Mouse (Mus musculus) urinary bladder, adult 2 months (tissue): Measurements from ENCODE around the gene Fitm2. TPM values are rescaled to one million over a fixed set of nuclear protein-coding genes. Genes with fewer than 3 reads are reported as not detected.
"Not testable (repeated sequence)": the region's sequence is repeated elsewhere in the genome, so short reads cannot be mapped to it uniquely, and the experiment has no call there.

Source experiments
- DNase-seq: peaks from one replicate; pipeline ENCODE4 v3.0.0; 2022; ENCODE audit warnings: low spot score
- polyA plus RNA-seq: library from polyadenylated mRNA; depleted of rRNA; stranded (reverse); fragments of >200 nt; gene quantifications from 2 replicates; pipeline ENCODE4 v1.2.3, GENCODE M21; 2012

Gene Fitm2
- polyA plus RNA-seq, 1 experiment = 4.7 TPM

DNA sequence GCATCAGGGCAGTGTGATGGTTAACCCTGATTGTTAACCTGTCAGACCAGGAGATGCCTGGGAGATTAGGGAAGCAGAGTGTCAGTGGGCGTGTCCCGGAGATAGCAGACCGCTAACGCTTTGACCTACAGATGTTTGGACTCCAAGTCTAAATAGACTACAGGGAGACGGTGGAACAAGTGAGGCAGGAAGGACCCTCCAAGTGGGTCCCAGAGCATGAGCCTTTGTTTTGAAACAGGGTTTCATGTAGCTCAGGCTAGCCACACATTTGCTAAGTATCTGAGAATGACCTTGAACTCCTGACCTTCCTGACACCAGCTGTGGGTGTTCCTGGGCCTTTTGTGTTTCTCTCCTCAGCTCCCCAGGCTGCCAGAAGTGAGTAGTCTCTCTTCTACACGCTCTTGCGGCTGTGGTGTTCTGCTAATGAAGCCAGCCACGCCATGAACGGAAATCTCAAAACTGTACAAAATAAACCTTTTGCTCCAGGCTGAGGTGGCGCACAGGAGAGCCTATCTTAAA lies 9.1 kb downstream of the Fitm2 start:
- DNase-seq = no peak

- no peak for DNase-seq
These were observed 9.6 kb downstream of the Fitm2 start for GRCm38 (mm10) chr2:163462801-163463200.

GRCm38 (mm10) chr2:163462386-163462785 lies 10.0 kb downstream of the Fitm2 start:
- no peak for DNase-seq

DNA sequence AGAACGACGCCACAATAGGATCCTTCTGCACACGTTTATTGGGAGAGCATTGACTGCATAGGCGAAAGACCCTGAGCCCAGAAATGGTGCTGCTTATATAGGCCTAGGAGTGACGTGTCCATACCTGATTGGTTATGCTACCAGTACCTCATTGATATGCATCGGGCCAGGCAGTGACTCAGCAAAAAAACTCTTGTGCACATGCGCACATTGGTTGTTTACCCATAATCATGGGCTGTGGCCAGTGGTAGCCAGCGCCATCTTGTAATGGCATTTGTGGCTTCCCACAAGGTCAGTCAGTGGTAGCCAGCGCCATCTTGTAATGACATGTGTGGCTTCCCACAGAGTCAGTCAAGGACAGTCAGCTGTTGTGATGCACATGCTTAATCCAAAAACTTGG lies 11.1 kb downstream of the Fitm2 start:
- DNase-seq = not testable (repeated sequence)

DNA sequence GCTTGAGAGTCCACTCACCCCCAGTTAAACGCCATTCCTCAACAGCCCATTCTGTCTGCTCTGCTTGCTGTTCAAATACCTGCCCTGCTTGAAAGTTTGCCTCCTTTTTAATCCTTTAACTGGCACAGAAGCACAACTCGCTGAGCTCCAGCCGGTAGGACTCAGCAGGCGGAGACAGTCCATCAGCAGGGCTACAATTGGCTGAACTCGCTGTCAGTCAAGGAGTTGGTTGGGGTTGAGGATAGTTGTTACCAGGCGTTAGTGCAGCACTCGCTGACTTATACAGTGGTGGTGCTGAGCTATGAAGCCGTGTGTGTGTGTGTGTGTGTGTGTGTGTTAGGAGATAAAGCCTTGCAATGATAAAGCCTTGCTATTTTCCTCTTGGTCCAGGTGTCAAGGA lies 11.8 kb downstream of the Fitm2 start:
- DNase-seq = no peak

GRCm38 (mm10) chr2:163459380-163459779 lies 13.0 kb downstream of the Fitm2 start:
- no peak for DNase-seq

DNA sequence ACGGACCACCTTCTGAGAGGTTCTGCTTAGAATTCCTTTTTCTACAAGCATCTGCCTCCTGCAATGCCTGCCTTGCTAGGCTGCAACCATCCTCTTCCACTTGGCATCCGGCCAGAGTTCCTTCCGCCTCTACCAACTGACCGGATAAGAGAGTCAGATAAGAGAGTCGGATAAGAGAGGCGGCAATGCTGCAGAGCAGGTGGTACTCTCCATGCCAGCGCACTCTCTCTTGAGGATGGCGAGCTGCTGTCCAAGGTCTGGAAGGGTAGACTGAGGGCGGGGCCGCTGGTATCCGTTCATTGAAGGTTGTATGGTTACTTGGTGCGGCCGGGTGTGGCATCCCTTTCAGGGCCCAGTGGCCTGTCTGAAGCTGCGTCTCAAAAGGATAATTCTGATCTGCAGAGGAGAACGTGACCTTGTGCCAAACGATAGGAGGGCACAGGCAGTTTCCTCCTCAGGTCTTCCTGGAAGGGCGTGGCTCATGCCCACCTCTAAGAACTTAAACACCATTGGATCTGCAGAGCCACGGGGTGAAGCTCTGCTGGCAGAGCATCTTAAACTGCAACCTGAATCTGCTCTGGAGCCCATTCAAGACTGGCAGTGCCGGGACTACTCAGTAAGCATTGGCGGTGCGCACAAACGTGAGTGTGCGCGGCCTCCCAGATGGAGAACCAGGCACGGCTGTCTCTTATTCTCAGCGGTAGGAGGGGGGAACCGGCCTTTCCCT lies 13.7 kb downstream of the Fitm2 start:
- DNase-seq = no peak

DNA sequence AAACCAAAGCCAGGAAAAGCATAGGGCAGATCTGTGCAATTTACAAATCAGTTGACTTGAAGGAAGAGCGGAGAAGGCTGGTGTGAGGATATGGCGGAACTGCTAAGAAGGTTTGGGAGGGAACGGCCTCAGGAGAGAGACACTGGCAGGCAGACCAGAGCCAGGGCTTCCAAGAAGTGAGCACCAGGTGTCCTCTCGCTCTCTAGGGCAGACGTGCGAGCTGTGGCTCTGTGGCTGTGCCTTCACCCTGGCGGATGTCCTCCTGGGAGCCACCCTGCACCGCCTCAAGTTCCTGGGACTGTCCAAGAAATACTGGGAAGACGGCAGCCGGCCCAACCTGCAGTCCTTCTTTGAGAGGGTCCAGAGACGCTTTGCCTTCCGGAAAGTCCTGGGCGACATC lies 19.1 kb downstream of the Fitm2 start:
- DNase-seq = no peak

DNA sequence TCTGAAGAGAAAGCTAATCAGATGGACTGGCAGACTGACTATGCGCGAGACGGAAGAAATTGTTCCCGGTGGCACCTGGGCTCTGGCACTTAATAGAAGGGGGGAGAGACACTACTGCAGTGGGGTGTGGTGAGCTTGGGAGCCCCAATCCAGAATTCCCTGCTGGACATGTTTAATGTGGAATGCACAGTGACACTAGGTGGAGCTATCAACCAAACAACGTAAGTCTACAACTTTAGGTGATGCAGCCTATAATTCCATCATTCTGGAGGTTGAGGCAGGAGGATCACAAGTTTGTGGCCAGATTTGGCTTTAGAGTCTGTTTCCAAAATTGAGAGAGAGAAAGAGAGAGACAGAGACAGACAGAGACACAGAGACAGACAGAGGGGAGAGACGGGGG lies 19.7 kb downstream of the Fitm2 start:
- DNase-seq = no peak

DNA sequence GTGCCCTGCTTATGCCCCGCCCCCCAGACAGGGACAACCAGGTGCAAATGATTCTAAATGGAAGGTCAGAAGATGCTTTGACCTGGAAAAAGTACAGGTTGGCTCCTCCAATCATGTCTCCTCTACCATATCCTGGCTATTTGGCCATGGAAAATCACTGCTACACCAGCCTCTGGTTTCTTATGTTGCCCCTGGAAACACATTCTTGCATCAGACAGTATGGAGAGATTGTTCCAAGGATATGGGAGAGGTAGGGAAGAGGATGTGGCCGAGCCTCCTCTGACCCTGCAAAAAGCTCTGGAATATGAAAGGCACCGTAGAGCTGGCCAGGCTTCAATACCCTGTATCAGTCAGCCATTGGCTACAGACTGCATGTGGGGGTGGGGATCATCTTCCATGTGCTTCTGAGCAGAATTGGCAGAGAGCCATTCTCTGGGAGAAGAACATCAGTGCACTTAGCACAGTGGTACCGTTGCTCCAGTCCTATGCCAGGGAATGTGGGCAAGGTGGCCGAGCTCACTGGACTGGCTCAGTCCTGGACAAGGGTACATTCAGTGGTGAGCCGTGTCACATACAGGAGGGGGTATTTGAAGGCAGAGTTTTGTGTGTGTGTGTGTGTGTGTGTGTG lies 21.6 kb downstream of the Fitm2 start:
- DNase-seq = no peak

DNA sequence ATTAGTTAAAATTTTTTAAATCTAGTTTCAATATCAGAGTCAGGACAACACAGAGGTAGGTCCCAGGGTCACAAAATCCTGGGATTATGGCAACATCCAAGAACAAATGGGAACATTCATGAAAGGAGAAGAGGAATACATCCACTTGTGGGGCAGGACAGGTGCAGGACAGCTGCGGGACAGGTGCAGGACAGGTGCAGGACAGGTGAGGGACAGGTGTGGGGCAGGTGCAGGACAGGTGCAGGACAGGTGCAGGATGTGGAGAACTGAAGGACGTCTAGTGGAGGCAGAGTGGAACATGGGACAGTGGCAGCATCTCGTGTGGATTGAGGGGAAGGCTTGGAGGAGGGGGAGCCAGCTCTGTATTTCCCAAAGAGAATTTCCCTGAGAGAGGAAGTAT lies 23.2 kb downstream of the Fitm2 start:
- DNase-seq = no peak

GRCm38 (mm10) chr2:163447375-163447774 lies 25.1 kb downstream of the Fitm2 start:
- no peak for DNase-seq

GRCm38 (mm10) chr2:163444017-163444416 lies 28.4 kb downstream of the Fitm2 start:
- no peak for DNase-seq

GRCm38 (mm10) chr2:163443543-163443942 lies 28.9 kb downstream of the Fitm2 start:
- no peak for DNase-seq

DNA sequence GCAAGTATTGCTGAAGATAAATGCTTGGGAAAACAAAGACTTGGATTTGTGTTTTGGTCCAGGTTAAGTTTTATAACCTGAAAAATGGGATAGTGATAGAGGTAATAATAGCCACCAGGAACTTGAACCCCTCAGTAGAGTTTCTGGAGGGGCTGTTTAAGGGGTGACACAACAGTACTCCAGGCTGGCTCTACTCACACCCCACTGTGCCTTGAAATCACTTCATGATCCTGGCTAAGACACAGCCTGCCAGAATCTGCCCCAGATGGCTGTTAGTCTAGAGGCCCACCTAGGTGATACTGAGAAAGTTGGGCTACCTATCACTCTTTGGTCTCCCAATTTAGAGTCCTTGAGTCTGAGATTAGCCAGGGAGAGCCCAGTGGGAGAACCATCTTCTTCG lies 32.9 kb downstream of the Fitm2 start:
- no peak for DNase-seq

GRCm38 (mm10) chr2:163438619-163439451 lies 33.6 kb downstream of the Fitm2 start:
- no peak for DNase-seq

GRCm38 (mm10) chr2:163438246-163438618 lies 34.2 kb downstream of the Fitm2 start, which contains the start of gene Gdap1l1:
TSS of gene Gdap1l1 (plus strand) at chr2:163438476.
- no peak for DNase-seq

DNA sequence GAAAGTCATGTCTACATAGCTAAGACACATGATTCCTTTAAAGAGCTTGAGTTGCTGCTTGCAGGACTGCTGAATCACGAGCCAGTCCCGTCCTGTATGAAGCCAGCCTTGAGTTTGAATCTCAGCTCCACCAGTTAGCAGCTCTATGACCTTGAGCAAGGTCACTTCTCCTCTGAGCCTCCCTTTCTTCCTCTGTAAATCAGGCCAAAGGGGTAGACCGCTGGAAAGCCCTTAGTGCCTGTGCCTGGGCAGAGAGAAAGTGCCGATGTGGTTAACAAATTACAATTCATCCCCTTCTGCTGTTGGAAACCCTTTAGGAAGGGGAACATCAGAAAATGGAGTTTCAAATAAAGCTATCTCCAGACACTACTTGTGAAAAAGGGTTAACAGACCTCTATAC lies 34.6 kb downstream of the Fitm2 start:
- DNase-seq = no peak

- DNase-seq = no peak
These were observed 38.5 kb downstream of the Fitm2 start for GRCm38 (mm10) chr2:163433971-163434370.

GRCm38 (mm10) chr2:163431289-163431688 lies 41.1 kb downstream of the Fitm2 start:
- DNase-seq = no peak

- no peak for DNase-seq
These were observed 44.0 kb downstream of the Fitm2 start for GRCm38 (mm10) chr2:163428346-163429011.

DNA sequence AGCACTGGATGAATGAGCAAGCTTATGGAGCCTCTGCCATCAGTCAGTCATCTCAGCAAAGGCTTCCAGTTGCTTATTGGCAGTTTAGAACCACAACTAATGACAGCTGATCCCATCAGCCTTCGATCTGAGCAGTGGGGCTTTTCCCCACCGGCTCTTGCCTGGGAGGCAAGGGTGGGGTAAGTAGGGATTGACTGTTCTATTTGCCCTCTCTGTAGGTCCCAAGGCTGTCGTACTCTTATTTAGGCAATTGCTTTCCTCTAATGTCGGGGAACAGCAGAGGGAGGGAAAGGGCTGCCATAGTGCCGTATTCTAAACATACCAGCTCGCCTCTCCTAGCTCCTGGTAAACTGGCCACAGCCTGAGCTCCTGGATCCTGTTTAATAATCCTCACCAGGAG lies 47.8 kb downstream of the Fitm2 start, which contains the start of gene Oser1:
Gene Oser1, minus strand, starts transcription at position 101 of the 400 bp plus-strand sequence.
- DNase-seq = no peak
